Mouse (Mus musculus): ENCODE data around the gene Cldn7. TPM values are rescaled to one million over a fixed set of nuclear protein-coding genes. Genes with fewer than 3 reads are reported as not detected.
"Not testable (repeated sequence)": the region's sequence is repeated elsewhere in the genome, so short reads cannot be mapped to it uniquely, and the experiment has no call there.

The Cldn7 gene
- polyA plus RNA-seq, 1 experiment from 2014 or later: 5.7 TPM

- Histone ChIP-seq H3K27ac (peak overlapping the region; percentile 94), H3K27me3 (no peaks in the 10 kb centered on the region), H3K9me3 (no peaks in the 10 kb centered on the region), H3K4me3 (replicated peaks) (peak overlapping the region; percentile 100), H3K9ac (peak overlapping the region; percentile 99), H3K4me2 (peak overlapping the region; percentile 92), H3K36me3 (replicated peaks) (peaks cover 22% of the 10 kb centered on the region), H3K4me1 (peaks cover 19% of the 10 kb centered on the region)
- WGBS: 4% methylated on average over 12 of the region's 12 CpGs
- no peak for ATAC-seq (ENCODE audit: low FRiP score)
Measured at GRCm38 (mm10) chr11:69922012-69922756, 42.4 kb upstream of the Cldn7 start.

GRCm38 (mm10) chr11:69922796-69923195 lies 41.8 kb upstream of the Cldn7 start:
- WGBS: 70% methylated on average over 3 of the region's 3 CpGs
- ATAC-seq (ENCODE audit: low FRiP score): no peak
- peak overlapping the region; percentile 99; the same call in 1 of the 2 replicates for H3K9ac ChIP-seq
- peak overlapping the region; percentile 94; the same call in 1 of the 2 replicates for H3K27ac ChIP-seq
- H3K4me1 ChIP-seq: peaks cover 19% of the 10 kb centered on the region
- peaks cover 16% of the 10 kb centered on the region for H3K36me3 ChIP-seq (replicated peaks)
- H3K4me2 ChIP-seq: 0 out of 2 replicates have a peak overlapping the region, but pooled peaks have one; percentile 92
- no peaks in the 10 kb centered on the region for H3K9me3 ChIP-seq
- no peaks in the 10 kb centered on the region for H3K27me3 ChIP-seq
- H3K4me3 ChIP-seq (replicated peaks): no peak overlapping the region

GRCm38 (mm10) chr11:69927501-69927900 lies 37.1 kb upstream of the Cldn7 start:
- WGBS: 94% methylated on average over 2 of the region's 2 CpGs
- H3K27ac ChIP-seq: no peak overlapping the region
- H3K9ac ChIP-seq: no peak overlapping the region
- ATAC-seq (ENCODE audit: low FRiP score): no peak
- H3K9me3 ChIP-seq: no peaks in the 10 kb centered on the region
- H3K4me2 ChIP-seq: no peak overlapping the region
- no peaks in the 10 kb centered on the region for H3K27me3 ChIP-seq
- H3K36me3 ChIP-seq (replicated peaks): no peaks in the 10 kb centered on the region
- peaks cover under 1% of the 10 kb centered on the region; the same call in 1 of the 2 replicates for H3K4me1 ChIP-seq
- no peak overlapping the region for H3K4me3 ChIP-seq (replicated peaks)

- 85% methylated on average over 4 of the region's 4 CpGs for WGBS
- H3K36me3 ChIP-seq (replicated peaks): no peaks in the 10 kb centered on the region
- no peak for ATAC-seq (ENCODE audit: low FRiP score)
Measured at GRCm38 (mm10) chr11:69929712-69930111, 34.9 kb upstream of the Cldn7 start.

GRCm38 (mm10) chr11:69930176-69930575 lies 34.4 kb upstream of the Cldn7 start:
- H3K4me1 ChIP-seq; H3K36me3 ChIP-seq (replicated peaks); H3K27ac ChIP-seq; H3K4me3 ChIP-seq (replicated peaks); H3K9ac ChIP-seq; H3K4me2 ChIP-seq; ATAC-seq (ENCODE audit: low FRiP score); H3K9me3 ChIP-seq; H3K27me3 ChIP-seq: not testable (repeated sequence)
- WGBS: 87% methylated on average over 8 of the region's 8 CpGs

More at GRCm38 (mm10) chr11:69929712-69930111, 34.9 kb upstream of the Cldn7 start:
- no peaks in the 10 kb centered on the region for H3K9me3 ChIP-seq
- H3K4me2 ChIP-seq: no peak overlapping the region
- H3K9ac ChIP-seq: no peak overlapping the region
- 0 out of 2 replicates have a peak, but pooled peaks cover 2% of the 10 kb centered on the region for H3K27me3 ChIP-seq
- no peak overlapping the region for H3K27ac ChIP-seq
- 0 out of 2 replicates have a peak, but pooled peaks cover 2% of the 10 kb centered on the region for H3K4me1 ChIP-seq
- no peak overlapping the region for H3K4me3 ChIP-seq (replicated peaks)

GRCm38 (mm10) chr11:69930967-69931537 lies 33.5 kb upstream of the Cldn7 start:
- WGBS: 75% methylated on average over 3 of the region's 3 CpGs
- peaks cover 10% of the 10 kb centered on the region for H3K4me1 ChIP-seq
- H3K9ac ChIP-seq: no peak overlapping the region
- no peak overlapping the region for H3K27ac ChIP-seq
- H3K27me3 ChIP-seq: peaks cover 8% of the 10 kb centered on the region
- no peak overlapping the region for H3K4me2 ChIP-seq
- no peaks in the 10 kb centered on the region for H3K36me3 ChIP-seq (replicated peaks)
- H3K9me3 ChIP-seq: no peaks in the 10 kb centered on the region
- no peak for ATAC-seq (ENCODE audit: low FRiP score)
- H3K4me3 ChIP-seq (replicated peaks): no peak overlapping the region

GRCm38 (mm10) chr11:69931769-69932168 lies 32.8 kb upstream of the Cldn7 start:
- no peaks in the 10 kb centered on the region for H3K9me3 ChIP-seq
- 79% methylated on average over 8 of the region's 8 CpGs for WGBS
- H3K4me3 ChIP-seq (replicated peaks): no peak overlapping the region
- no peaks in the 10 kb centered on the region for H3K36me3 ChIP-seq (replicated peaks)
- H3K27ac ChIP-seq: no peak overlapping the region
- peaks cover 17% of the 10 kb centered on the region for H3K4me1 ChIP-seq
- peaks cover 15% of the 10 kb centered on the region for H3K27me3 ChIP-seq
- no peak overlapping the region for H3K9ac ChIP-seq
- no peak for ATAC-seq (ENCODE audit: low FRiP score)
- H3K4me2 ChIP-seq: no peak overlapping the region

GRCm38 (mm10) chr11:69932254-69932653 lies 32.3 kb upstream of the Cldn7 start:
- Histone ChIP-seq H3K4me1 (peaks cover 22% of the 10 kb centered on the region), H3K27me3 (peaks cover 20% of the 10 kb centered on the region), H3K27ac (no peak overlapping the region), H3K4me2 (no peak overlapping the region), H3K9me3 (no peaks in the 10 kb centered on the region), H3K4me3 (replicated peaks) (no peak overlapping the region), H3K36me3 (replicated peaks) (no peaks in the 10 kb centered on the region), H3K9ac (no peak overlapping the region)
- WGBS: 37% methylated on average over 3 of the region's 3 CpGs
- ATAC-seq (ENCODE audit: low FRiP score): no peak

DNA sequence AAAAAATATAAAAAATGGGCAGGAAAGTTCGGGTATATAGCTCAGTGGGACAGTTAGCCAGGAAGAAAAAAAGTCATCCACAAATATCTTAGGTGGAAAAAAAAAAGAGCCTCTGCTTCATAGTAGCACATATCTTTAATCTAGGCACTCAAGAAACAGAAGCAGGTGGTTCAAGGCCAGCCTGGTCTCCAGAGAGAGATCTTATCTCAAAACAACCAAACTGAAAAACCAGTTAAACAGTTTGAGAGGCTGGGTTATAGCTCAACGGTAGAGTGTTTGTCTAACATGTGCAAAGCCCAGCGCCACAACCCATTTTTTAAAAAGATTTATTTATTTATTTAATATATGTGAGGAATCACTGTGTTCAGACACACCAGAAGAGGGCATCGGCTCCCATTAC lies 31.5 kb upstream of the Cldn7 start:
- H3K4me2 ChIP-seq: no peak overlapping the region
- peaks cover 28% of the 10 kb centered on the region for H3K27me3 ChIP-seq
- H3K27ac ChIP-seq: no peak overlapping the region
- 78% methylated on average over 4 of the region's 4 CpGs for WGBS
- H3K9me3 ChIP-seq: no peaks in the 10 kb centered on the region
- ATAC-seq (ENCODE audit: low FRiP score): no peak
- no peak overlapping the region for H3K9ac ChIP-seq
- peaks cover 24% of the 10 kb centered on the region for H3K4me1 ChIP-seq
- no peaks in the 10 kb centered on the region for H3K36me3 ChIP-seq (replicated peaks)
- H3K4me3 ChIP-seq (replicated peaks): no peak overlapping the region

DNA sequence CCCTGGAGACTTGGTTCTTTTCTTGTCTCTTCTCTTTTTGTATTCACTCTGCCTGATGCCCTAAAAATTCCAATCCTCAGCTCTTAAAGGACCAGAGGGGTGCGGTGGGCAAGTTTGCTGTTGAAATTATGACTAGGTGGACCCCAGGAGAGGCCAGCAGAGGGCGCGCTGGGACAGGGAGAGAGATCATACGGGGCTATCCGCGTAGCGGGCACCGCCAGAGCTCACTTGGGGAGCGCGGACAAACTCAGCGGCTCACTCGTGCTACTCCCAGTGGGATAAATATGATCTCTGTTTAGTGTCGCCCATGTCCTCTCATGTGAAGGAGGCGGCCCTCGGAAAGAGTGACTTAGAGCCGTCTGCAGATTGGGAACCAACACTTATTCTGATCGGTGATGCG lies 30.4 kb upstream of the Cldn7 start:
- H3K4me3 ChIP-seq (replicated peaks): peak overlapping the region; percentile 19
- H3K4me2 ChIP-seq: peak overlapping the region; percentile 48
- peaks cover 39% of the 10 kb centered on the region for H3K27me3 ChIP-seq
- H3K9ac ChIP-seq: no peak overlapping the region
- under 1% methylated on average over 18 of the region's 18 CpGs for WGBS
- peaks cover 24% of the 10 kb centered on the region for H3K4me1 ChIP-seq
- no peaks in the 10 kb centered on the region for H3K36me3 ChIP-seq (replicated peaks)
- H3K9me3 ChIP-seq: no peaks in the 10 kb centered on the region
- H3K27ac ChIP-seq: peak overlapping the region; percentile 19; the same call in 1 of the 2 replicates
- ATAC-seq (ENCODE audit: low FRiP score): peak; percentile 35; the same call in 1 of the 2 replicates

GRCm38 (mm10) chr11:69934681-69935080 lies 29.9 kb upstream of the Cldn7 start:
- H3K36me3 ChIP-seq (replicated peaks): no peaks in the 10 kb centered on the region
- H3K9me3 ChIP-seq: no peaks in the 10 kb centered on the region
- 23% methylated on average over 6 of the region's 6 CpGs for WGBS
- peak overlapping the region; percentile 19; the same call in 1 of the 2 replicates for H3K4me3 ChIP-seq (replicated peaks)
- no peak overlapping the region for H3K27ac ChIP-seq
- peaks cover 24% of the 10 kb centered on the region for H3K4me1 ChIP-seq
- no peak overlapping the region for H3K9ac ChIP-seq
- ATAC-seq (ENCODE audit: low FRiP score): no peak
- peaks cover 41% of the 10 kb centered on the region for H3K27me3 ChIP-seq
- peak overlapping the region; percentile 48 for H3K4me2 ChIP-seq

- H3K9me3 ChIP-seq: no peaks in the 10 kb centered on the region
- peaks cover 41% of the 10 kb centered on the region for H3K27me3 ChIP-seq
- H3K4me1 ChIP-seq: peaks cover 24% of the 10 kb centered on the region
- peak within 1 kb of the TSS; percentile 70 for H3K9ac ChIP-seq
- peak within 1 kb of the TSS; percentile 63 for H3K4me3 ChIP-seq (replicated peaks)
- ATAC-seq (ENCODE audit: low FRiP score): peak; percentile 93
- H3K4me2 ChIP-seq: peak within 1 kb of the TSS; percentile 100
- WGBS: 2% methylated on average over 45 of the region's 62 CpGs
- H3K36me3 ChIP-seq (replicated peaks): no peaks in the 10 kb centered on the region
- no peak within 1 kb of the TSS for H3K27ac ChIP-seq
Measured at GRCm38 (mm10) chr11:69935137-69935879, 29.3 kb upstream of the Cldn7 start, which contains the start of gene Ybx2. Gene Ybx2, plus strand, starts transcription at chr11:69935796.

All from forebrain, embryonic 12.5 days (tissue).